Mouse (Mus musculus) thymus, adult 2 months (tissue): ENCODE measurements around the gene Pik3r5.

ENCODE experiments used
- CTCF ChIP-seq: fragments of 200-500 bp; IDR thresholded peaks from 2 replicates; pipeline ENCODE4 v1.5.1; 2012; ENCODE audit warnings: mild to moderate bottlenecking, control low read depth, low read length, moderate library complexity, borderline replicate concordance; ENCODE audit not compliant: control insufficient read depth, poor library complexity, insufficient read depth; ENCODE audit errors: extremely low read depth
- POLR2A ChIP-seq: fragments of 200-500 bp; IDR thresholded peaks from 2 replicates; pipeline ENCODE4 v1.6.1; 2012; ENCODE audit warnings: mild to moderate bottlenecking, low read length, control low read depth, moderate library complexity; ENCODE audit not compliant: control insufficient read depth, poor library complexity, insufficient read depth; ENCODE audit errors: extremely low read depth

DNA sequence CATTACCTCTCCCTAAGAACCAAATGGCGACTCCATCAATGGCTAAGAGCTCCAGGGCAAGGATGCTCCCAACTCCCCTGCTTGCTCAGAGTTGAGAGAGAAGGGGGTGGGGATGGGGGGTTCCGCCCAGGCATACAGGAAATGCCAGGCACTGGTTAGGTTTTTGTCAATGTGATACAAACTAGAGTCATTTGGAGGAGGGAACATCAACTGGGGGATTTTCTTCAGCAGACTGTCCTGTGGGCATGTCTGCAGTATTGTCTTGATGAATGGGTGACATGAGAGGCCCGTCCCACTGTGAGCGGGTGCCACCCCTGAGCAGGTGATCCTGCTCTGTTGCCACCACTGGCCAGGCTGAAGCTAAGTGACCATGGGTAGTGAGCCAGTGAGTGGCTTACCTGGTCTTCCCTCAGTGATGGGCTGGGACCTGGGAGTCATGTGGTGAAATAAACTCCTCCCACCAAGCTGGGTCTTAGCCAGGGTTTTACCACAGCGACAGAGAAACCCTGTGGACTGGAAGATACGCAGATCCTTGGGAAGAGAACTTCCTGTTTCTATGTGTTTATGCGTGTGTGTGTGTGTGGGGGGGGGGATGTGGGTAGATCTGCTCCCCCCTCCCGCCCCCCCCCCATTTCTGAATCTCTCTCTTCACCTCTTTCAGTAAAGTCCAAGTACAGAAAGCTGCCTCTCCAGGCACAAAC is 67.2 kb downstream of the Pik3r5 start:
- TF ChIP-seq CTCF: no peak
- no peak for TF ChIP-seq POLR2A
